Mouse (Mus musculus) left cerebral cortex, adult 18-20 months (tissue): Measurements from ENCODE around the gene Cacna2d3. TPM values are rescaled to one million over a fixed set of nuclear protein-coding genes. Genes with fewer than 3 reads are reported as not detected.
A peak's percentile ranks its signal among the peaks of the same experiment; 100 is the strongest.

Experiments used
- DNase-seq, 2 experiments: peaks; one replicate each; pipeline ENCODE4 v3.0.0; 2021 to 2022; ENCODE audit warnings: low spot score in 2 of 2, mixed read lengths in 1 of 2
- total RNA-seq, 2 experiments: library from RNA; stranded (reverse); gene quantifications; 2 replicates each; pipeline ENCODE4 v1.2.3; 2021

Gene Cacna2d3
- total RNA-seq, 2 experiments from 2014 or later = 101 to 110 TPM

DNA sequence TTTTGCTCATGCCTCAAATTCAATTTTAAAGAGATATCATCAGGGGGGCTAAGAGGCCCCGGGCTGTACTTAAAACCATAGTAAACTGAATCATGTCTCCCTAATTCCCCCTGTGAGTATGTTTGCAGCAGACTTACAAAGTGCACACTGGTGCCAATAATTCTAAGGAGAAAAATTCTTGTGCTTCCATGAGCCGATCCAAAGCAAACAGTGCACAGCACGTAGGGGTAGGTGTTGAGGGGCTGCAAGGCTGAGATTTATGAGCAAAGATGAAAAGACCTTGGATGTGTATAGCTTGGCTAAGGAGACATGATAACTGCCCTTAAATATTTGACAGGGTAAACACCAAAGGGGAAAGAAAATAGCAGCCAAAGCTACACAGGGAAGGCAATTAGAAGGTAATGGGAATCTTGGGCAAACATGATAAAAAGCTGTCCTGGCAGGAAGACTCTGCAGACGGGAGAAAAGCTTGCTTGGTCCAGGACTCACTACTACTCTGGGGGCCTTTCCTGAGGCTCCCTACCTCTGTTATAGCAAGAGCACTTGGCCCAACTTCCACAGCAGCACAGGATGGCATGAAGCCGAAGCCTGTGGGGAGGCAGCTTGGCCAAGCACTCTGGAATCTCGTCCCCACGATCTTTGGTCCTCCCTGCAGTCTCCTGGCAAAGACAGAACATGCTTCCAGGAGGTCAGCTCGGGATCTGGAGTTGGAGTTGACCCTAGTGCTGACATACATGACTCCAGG lies 222.9 kb downstream of the Cacna2d3 start:
- DNase-seq = no peak

DNA sequence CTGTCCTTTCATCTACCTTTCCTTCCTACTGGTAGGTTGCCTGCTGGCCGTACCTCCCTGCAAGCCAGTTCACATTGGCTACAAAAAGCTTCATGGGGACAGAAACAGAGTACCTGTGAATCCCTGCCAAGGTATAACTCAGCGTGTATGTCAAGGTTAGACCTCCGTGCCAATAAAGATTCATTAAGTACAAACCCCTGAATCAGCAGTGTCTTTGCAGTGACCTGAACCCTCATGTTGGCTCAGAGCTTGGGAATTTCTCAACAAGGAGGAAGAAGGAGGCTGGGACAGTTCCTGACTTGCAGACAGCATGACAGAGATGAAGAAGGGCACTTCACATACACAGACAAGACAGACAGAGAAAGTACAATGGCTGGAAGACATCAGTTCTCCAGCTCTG lies 225.1 kb downstream of the Cacna2d3 start:
- DNase-seq = no peak

DNA sequence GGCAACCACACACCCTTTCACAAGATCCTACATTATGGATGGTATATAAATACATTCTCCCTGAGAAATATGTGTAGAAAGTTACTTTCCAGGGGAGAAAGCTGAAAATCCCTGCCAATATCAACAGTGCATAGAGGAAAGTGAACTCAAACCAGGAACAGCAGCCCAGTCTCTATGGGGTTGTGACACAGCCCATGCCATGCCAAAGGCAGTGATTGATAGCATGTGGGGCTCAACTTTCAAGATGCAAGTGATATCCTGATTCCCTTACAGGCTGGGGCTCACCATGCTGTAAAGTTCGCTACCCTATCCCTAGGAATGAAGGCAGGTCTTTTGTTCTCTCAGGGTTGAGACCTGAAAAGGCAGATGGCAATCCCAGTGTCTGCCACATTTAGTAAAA lies 229.9 kb downstream of the Cacna2d3 start:
- DNase-seq = no peak

DNA sequence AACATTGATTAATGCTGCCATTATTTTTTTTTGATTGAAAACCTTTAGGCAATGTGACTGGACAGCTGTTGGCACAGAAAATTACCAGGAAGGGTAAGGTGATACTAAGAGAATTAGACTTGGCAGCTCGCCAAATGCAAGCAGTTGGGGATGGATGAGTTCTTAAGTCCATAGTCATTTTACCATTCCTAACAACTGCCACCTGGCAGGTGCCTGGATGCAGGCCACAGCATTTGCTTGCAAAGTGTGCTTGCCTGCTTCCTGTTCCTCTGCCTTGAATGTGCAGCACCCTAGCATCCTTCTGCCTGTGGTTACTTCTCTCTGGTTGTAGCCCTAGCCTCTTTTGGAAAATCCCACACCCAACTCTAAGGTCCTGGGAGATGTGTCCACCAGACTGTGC lies 236.2 kb downstream of the Cacna2d3 start:
- DNase-seq = no peak

DNA sequence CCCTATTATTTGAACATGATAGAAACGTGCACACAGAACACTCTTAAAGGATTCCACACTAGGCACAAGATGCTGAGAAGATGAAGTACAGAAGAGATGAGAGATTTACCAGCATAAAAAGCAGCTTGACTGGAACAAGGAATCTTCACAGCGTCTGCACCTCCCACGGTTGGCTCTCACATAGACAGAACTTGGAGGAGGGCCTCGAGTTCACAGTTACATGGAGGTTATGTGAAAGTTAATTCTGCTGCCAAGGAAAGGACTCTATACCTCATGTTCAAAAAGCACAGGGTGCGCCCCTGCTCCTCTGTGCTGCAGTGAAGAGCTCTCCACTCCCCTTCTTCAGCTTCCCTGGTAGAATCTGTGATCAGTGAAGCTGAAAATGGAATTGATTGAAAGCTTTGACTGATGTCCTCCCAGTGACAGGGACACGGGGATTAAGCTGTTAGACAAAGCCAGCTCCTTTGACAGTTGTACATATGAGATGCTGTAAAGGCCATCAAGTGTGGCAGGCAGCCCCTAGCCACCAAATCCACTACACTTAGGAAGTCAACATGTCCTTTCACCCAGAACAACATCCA lies 243.2 kb downstream of the Cacna2d3 start:
- DNase-seq = peak; percentile 64 to 78

DNA sequence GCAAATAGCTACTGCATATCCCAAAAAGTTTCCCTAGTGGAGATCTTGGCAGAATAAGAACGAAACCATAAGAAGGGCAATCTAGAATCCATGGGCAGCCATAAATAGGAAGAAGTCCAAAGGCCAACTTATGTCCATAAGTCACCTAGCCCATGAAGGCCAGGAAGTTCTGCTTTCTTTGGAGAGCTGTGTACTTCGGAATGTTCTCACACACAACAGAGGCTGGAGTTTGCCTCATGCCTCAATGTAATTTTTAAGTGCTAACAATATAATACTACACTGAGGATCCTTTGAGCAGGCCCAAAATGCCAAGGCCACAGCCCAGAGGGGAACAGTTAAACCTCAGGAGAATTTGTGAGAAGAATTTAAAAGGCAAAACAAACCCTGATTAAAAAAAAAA lies 257.4 kb downstream of the Cacna2d3 start:
- no peak for DNase-seq

DNA sequence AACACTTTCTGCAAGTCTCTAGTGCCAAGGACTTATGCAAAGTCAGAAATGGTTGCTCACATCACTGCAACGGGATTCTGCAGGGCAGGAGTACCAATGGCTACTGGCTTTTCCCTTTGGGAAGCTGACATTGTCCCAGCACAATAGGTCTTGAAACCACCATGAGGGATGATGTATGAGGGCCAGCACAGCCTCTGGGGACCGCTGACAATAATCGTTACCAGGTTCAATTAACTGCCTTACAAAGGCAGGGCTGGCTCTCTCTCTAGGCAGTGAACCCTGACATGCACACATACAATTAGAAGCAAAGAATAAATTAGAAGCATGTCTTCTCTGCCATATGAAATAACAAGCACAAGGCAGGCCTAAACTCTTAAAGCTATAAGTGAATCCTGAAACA lies 272.5 kb downstream of the Cacna2d3 start:
- no peak for DNase-seq

DNA sequence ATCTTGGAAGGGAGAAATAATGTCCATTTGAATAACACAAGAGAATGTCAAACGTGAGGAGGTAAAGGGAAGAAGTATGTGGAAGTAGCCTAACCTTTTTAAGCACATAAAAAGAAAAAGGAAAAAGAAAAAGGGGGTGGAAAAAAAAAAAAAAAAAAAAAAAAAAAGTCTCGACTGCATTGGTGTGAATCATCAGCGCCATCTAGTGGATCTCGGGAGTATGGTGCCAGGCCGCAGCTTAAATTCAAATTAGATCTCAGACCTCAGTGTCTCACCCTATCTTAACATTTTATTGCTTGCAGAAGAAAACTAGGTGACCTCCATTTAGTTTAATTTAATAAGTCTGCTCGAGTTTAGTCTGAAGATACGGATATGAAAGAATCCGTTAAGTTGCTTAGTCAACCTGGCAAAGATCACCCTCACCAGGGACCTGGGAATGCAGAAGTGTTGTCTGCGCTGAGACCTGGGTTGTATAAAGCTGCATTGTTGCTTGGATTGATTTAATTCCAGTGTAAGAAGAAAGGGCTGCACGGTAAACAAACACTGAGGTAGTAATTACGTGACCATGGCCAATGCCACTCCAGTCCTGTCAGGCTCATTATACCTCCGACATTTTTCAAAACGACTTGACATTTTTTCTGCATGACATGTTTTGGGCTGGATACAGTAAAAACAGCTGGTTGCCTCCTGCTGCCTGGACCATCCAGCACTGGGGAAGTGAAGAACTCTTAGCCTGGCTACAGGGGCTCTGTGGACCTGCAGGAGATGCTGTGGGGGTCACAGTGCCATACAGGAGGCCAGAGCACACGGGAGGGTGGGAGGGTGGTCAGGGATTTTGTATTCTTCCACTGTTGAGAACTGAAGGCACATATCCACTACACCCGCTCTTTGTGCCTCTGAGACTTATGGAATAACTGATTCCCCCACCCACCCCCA lies 278.3 kb downstream of the Cacna2d3 start:
- peak; percentile 54 to 74 for DNase-seq

DNA sequence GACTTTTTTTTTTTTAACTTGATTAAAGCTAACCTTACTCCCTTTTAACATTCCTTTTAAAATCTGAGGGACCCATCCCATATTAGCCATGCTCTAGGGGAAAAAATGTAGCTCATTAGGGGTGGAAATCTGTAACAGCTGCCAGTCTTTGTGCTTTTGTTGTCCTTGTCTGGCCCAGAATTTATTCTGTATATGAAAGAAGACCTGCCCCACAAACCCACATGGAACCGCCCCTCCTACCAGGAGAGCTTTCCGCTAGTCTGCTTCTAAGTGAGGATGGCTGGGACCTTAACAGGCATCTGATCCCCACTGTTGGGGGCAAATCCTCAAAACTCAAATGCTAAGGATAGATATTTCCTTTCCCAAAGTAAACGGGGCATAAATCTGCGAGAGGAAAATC lies 279.2 kb downstream of the Cacna2d3 start:
- no peak for DNase-seq

DNA sequence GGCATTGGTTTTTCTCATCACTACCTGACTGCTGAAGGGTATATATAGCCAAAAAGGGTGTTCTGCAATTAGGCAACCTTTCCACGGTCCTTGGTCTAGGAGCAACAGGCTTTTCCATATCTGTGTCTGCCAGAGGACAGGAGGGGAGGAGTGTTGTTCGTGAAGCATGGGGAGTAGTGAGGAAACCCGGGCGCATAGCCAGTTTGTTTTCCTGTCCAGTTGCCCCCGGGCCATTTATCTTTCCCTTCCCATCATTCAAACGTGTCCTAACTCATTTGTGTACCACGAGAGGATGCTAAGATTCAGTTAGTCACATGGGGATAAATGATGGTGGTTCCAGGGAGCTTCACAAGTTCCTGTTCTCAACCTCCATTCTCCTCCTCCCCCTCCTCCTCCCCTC lies 283.0 kb downstream of the Cacna2d3 start:
- DNase-seq = no peak

DNA sequence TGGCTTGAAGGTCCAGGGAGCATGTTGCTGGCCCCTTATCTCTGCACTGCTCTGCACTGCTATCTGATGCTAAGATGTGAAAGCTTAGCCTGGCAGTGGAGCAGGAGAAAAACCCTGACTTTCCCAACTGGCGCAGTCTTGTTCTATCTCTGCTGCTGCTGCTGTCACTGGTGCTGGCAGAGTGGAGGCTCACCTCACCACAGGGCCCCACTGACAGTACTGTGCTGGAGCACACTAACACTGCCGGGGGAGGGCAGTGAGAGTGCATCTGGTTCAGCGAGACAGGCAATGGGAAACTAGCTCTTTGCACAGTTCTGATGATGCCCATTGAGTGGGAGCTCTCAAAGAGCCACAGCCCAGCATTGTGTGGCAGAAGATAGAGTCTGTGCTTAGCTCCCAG lies 283.4 kb downstream of the Cacna2d3 start:
- DNase-seq = no peak

DNA sequence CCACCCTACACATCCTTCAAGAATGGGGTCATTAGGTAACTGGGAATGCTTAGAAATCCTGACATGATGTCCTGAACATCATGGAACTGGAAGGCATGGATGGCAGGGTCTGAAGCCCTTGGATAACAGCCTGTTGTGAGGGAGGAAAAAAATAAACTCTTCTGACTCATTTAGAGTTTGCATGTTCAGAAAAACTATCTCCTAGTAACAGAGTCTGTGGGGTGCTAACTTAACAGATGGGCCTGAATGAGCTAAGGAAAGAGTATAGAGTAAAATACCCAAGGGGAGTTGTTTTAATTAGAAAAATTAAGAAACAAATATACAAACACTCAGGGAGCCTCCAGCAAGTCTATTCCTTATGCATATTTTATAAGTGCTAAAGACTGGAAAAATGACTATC lies 286.5 kb downstream of the Cacna2d3 start:
- no peak for DNase-seq

DNA sequence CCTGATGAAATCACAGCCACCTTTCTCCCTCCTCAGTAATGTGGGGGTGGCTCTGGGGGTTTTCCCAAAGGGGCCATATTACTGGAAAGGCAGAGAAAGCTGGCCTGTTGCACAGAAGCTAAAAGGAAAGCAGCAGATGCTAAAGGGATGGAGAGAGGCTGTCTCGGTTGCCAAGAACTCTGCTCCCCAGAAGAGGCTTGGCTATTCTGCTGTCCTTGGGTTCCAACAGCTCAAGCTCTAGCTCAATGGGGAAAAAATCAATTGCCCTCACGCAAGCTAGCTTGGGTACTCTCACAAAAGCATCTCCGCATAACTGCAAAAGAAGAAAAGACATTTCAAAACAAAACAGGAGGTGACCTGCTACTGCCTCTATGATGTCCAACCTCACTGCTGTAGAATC lies 287.9 kb downstream of the Cacna2d3 start:
- DNase-seq = no peak

DNA sequence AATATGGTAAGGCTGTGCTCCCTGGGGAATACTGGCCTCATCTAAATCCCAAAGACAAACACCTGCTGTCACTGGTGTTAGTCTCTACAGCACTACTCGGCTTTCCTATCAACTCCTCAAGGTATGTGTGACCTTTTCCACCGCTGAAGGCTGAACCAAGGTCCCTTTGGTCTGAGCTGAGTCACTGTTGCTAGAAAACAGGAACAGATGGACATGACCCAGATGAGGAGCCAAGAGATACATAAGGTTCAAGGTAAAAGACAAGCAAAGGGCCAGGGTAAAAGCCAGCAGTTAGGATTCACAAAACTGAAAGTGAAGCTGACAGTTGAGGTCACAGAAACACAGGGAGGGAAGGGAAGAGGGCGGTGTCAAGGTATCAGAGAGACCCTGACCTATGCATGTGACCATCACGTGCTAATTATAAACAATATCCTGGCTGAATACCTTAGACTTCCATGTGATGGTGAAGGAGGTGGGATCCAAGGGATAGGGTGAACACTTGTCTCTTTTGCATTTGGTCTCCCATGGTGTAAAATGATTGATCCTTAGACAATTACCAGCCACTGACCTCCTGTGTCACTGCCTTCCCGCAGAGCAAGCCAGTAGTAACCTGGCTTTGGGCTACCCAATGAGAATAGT lies 288.5 kb downstream of the Cacna2d3 start:
- DNase-seq = no peak

DNA sequence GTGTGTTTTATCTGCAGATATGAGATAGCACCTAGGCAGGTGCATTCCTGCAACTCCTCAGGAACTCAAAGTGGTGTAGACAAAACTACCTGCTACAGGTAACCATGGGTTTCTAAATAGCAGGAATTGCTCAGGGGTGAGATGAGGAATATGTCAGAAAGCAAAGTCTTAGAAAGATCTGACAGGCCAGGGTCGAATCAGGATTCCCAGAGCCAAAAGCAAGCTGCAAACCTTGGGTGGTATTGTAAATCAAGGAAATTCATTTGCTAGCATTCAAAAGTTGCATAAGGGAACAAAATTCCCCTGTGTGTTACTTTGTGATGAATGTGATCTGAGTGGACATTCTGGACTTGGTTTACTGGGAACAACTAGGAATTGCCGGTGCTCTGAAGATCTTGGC lies 291.9 kb downstream of the Cacna2d3 start:
- DNase-seq = no peak

DNA sequence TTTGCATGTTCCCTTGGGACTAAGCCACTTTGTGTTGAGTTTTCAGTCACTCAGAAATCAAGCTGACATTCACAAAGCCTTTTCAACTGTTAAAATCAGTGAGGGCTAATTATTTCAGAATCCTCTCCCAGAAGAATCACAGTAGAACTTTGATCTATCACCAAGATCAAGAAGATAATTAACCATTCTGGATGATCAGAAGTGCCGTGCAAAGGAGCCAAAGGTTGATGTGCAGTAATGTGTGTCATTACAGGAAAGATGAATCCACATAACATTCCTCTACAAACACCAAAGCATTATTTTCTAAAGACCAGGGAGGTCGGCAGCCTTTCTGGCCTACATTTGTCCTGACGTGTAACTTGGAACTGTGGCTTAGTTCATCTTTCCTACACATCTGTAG lies 296.0 kb downstream of the Cacna2d3 start:
- no peak for DNase-seq

DNA sequence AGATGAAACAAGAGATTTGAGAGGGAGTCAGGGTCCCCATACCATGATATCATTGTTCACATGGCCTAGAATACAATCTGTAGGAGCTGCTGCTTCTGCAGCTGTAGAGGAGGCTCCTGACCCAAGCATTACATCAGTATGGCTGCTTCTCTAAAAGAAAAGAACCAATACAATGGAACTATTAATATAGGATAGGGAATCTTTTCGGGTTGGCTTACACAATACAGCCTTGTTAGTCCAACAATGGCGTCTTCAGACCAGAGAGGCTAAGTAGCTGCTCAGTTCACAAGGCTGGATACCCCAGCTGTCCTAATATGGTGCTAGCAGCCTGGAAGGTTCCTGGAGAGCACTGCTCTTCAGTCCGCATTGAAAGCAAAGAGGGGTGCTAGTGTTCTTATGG lies 296.5 kb downstream of the Cacna2d3 start:
- no peak for DNase-seq

DNA sequence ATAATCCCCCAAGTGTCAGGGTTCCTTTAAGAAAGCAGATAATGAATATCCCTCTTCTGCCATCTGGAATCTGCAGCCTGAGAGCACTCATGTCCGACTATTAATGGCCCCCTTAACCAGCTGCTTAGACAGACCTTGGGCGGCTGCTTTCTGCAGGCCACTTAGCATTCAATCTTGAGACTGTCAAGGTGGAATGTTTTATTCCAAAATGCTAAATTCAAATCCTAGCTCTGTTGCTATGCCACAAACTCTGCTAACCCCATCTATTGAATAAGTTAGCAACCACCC lies 315.8 kb downstream of the Cacna2d3 start:
- no peak for DNase-seq

DNA sequence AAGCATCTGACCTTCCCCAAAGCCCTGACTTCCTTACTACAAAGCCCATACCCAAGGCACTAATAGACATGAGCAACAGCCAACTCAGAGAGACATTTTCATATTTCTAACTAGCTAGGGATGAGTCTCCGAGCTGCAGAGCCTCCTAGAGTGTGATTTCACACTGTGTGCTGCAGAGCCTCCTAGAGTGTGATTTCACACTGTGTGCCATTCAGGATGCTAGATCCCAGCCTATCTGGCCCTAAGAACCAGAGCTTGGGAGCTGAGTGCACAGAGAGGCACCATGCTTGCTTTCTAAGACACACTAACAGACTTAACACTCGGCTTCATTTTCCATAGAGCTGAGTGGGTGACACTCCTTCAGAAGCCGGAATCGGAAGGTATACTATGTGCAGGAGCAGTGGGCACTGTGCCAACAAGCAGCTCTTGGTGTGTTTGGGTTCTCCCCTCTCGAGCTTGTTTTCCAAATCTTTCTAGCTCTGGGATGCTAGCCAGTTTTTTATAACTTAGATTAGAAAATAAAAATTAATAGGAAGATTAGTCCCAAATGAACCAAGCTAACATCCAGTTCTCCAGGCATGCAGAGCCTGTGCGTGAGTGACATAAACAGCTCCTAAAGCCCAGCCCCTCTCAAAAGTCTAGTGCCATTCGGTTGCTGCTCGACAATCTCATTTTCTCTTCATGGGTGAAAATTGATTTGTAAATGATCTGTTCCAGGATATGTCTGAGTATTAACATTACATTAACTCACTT lies 316.4 kb downstream of the Cacna2d3 start:
- DNase-seq = peak; percentile 11 to 34

DNA sequence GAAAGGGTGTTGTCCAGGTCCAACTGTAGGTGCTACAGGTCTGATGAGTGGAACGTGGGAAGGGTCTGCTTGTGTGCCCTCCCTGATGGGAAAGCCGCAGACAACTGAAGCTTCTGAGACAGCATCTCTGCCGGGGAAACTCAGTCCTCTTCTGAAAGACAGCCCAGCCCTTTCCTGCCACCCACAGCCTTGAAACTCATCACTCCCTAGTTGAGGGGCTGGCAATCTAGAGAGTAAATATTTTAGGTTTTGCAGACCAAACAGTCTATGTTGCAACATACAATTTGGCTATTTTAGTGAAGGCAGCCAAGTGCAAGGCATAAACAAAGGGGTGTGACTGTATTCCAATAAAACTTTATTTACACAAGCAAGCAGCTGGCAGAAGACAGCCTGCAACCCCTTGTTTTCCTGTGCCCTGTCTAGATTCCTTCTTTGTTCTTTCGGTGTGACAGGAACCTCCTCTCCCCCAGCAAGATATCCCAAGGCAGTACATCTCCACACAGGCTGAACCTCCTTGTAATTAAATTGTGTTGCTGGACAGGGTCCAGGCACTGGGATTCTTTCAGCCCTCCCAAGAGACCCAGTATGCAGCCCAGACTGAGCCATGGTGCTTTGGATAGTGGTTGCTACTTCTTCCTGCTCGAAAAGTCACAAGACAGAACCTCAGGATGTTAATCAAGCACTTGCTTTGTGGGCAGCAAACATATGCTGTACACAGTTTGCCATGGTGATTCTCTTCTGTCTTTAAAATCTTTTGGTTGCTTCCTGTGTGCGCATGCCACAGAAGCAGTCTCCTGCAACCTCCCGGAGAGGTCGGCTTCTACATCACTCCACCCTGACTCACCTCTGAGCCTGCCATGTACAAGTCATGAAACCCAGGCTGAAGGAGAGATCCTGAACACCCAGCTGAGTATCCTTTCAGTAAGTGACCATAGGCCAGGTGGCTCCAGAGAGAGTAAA lies 317.5 kb downstream of the Cacna2d3 start:
- no peak for DNase-seq
